Mouse (Mus musculus) heart, embryonic 13.5 days (tissue): Measurements from ENCODE around the gene Olfr30. TPM values are rescaled to one million over a fixed set of nuclear protein-coding genes. Genes with fewer than 3 reads are reported as not detected.
"Not testable (repeated sequence)": the region's sequence is repeated elsewhere in the genome, so short reads cannot be mapped to it uniquely, and the experiment has no call there.

Experiments
- ATAC-seq: fragments of 200-750 bp; cut with Nextera tagmentation; 2 replicates; pipeline ENCODE4 v1.8.0; 2017; ENCODE audit warnings: moderate TSS enrichment; ENCODE audit not compliant: insufficient number of reproducible peaks, low FRiP score, low TSS enrichment; ENCODE audit errors: extremely low read depth
- H3K27ac ChIP-seq: fragments of 300-500 bp; sonication (generic); replicated peaks from 2 replicates; pipeline ENCODE4 v1.5.1; 2015; ENCODE audit warnings: moderate library complexity, mild to moderate bottlenecking, inconsistent platforms
- H3K27me3 ChIP-seq: fragments of 300-500 bp; sonication (generic); replicated peaks from 2 replicates; pipeline ENCODE4 v1.6.1; 2015; ENCODE audit warnings: mild to moderate bottlenecking, inconsistent platforms
- H3K36me3 ChIP-seq: fragments of 300-500 bp; sonication (generic); 2 replicates; pipeline ENCODE4 v1.6.1; 2015; ENCODE audit warnings: mild to moderate bottlenecking, inconsistent platforms
- H3K4me1 ChIP-seq: fragments of 300-500 bp; sonication (generic); 2 replicates; pipeline ENCODE4 v1.6.1; 2015; ENCODE audit warnings: inconsistent platforms
- H3K4me2 ChIP-seq: fragments of 300-500 bp; sonication (generic); 2 replicates; pipeline ENCODE4 v1.6.1; 2015; ENCODE audit warnings: inconsistent platforms, mild to moderate bottlenecking, moderate library complexity
- H3K4me3 ChIP-seq: fragments of 300-500 bp; sonication (generic); 2 replicates; pipeline ENCODE4 v1.5.1; 2015; ENCODE audit warnings: moderate library complexity, mild to moderate bottlenecking, inconsistent platforms
- H3K9ac ChIP-seq: fragments of 300-500 bp; sonication (generic); 2 replicates; pipeline ENCODE4 v1.6.1; 2015; ENCODE audit warnings: inconsistent platforms, mild to moderate bottlenecking, moderate library complexity
- H3K9me3 ChIP-seq: fragments of 300-500 bp; sonication (generic); 2 replicates; pipeline ENCODE4 v1.6.1; 2016; ENCODE audit warnings: inconsistent platforms
- WGBS: fragments of 180-500 bp; shearing (Covaris S2); methylation state at CpG from one replicate; pipeline ENCODE4 v1.1.7; 2015; ENCODE audit warnings: mixed read lengths; 5-methylcytosine and 5-hydroxymethylcytosine counted together
- polyA plus RNA-seq: library from polyadenylated mRNA; unstranded; fragments of >200 nt; fragmentation: Nextera tagmentation; extraction: Ambion mirVana; gene quantifications from 2 replicates; pipeline ENCODE4 v1.2.1, GENCODE M21; 2015

The Olfr30 gene
- polyA plus RNA-seq = not detected in 2 replicates

- H3K27ac ChIP-seq = no peak within 1 kb of the TSS
- no peaks in the 10 kb centered on the region for H3K9me3 ChIP-seq
- no peaks in the 10 kb centered on the region for H3K27me3 ChIP-seq
- no peak for ATAC-seq
- H3K9ac ChIP-seq = no peak within 1 kb of the TSS
- no peaks in the 10 kb centered on the region for H3K4me1 ChIP-seq
- no peak within 1 kb of the TSS for H3K4me3 ChIP-seq
- no peak within 1 kb of the TSS for H3K4me2 ChIP-seq
- no peaks in the 10 kb centered on the region for H3K36me3 ChIP-seq
These were observed at the start of gene Olfr30 for GRCm38 (mm10) chr11:58462170-58462569. TSS of gene Olfr30 (minus strand) at chr11:58462270.

GRCm38 (mm10) chr11:58509058-58509457, 47.0 kb upstream of the Olfr30 start:
- H3K36me3 ChIP-seq, H3K4me3 ChIP-seq, H3K27ac ChIP-seq, H3K4me2 ChIP-seq, ATAC-seq, H3K4me1 ChIP-seq, H3K9ac ChIP-seq, H3K27me3 ChIP-seq, H3K9me3 ChIP-seq: not testable (repeated sequence)
- 77% methylated on average over 19 of the region's 19 CpGs for WGBS

- ATAC-seq, H3K4me2 ChIP-seq, H3K9ac ChIP-seq, H3K36me3 ChIP-seq, H3K4me3 ChIP-seq, H3K27ac ChIP-seq, H3K9me3 ChIP-seq, H3K4me1 ChIP-seq, H3K27me3 ChIP-seq: not testable (repeated sequence)
These were observed 40.4 kb upstream of the Olfr30 start, which contains the start of gene Olfr331 for GRCm38 (mm10) chr11:58502472-58502871. TSS of gene Olfr331 (minus strand) at chr11:58502572.

- Histone ChIP-seq H3K9ac (no peak overlapping the region), H3K9me3 (no peaks in the 10 kb centered on the region), H3K36me3 (no peaks in the 10 kb centered on the region), H3K4me3 (no peak overlapping the region), H3K4me2 (no peak overlapping the region), H3K4me1 (no peaks in the 10 kb centered on the region), H3K27me3 (no peaks in the 10 kb centered on the region), H3K27ac (no peak overlapping the region)
- 48% methylated on average over 3 of the region's 3 CpGs for WGBS
- ATAC-seq = no peak
These were observed 37.2 kb upstream of the Olfr30 start for GRCm38 (mm10) chr11:58499290-58499689.

- ATAC-seq = no peak
- Histone ChIP-seq H3K27ac (no peak overlapping the region), H3K9ac (no peak overlapping the region), H3K4me3 (no peak overlapping the region), H3K27me3 (no peaks in the 10 kb centered on the region), H3K36me3 (no peaks in the 10 kb centered on the region), H3K9me3 (no peaks in the 10 kb centered on the region), H3K4me1 (no peaks in the 10 kb centered on the region), H3K4me2 (no peak overlapping the region)
- 70% methylated on average over 9 of the region's 9 CpGs for WGBS
These were observed 36.7 kb upstream of the Olfr30 start for GRCm38 (mm10) chr11:58498761-58499160.

GRCm38 (mm10) chr11:58492455-58492854, 30.4 kb upstream of the Olfr30 start, which contains the start of gene Olfr332:
TSS of gene Olfr332 (minus strand) at chr11:58492555.
- no peak within 1 kb of the TSS for H3K4me2 ChIP-seq
- no peaks in the 10 kb centered on the region for H3K9me3 ChIP-seq
- no peak within 1 kb of the TSS for H3K9ac ChIP-seq
- H3K27me3 ChIP-seq = no peaks in the 10 kb centered on the region
- no peak within 1 kb of the TSS for H3K27ac ChIP-seq
- no peaks in the 10 kb centered on the region for H3K36me3 ChIP-seq
- 79% methylated on average over 2 of the region's 2 CpGs for WGBS
- no peaks in the 10 kb centered on the region for H3K4me1 ChIP-seq
- no peak within 1 kb of the TSS for H3K4me3 ChIP-seq
- ATAC-seq = no peak

GRCm38 (mm10) chr11:58453592-58453991, 8.5 kb downstream of the Olfr30 start:
- H3K27me3 ChIP-seq = no peaks in the 10 kb centered on the region
- H3K9ac ChIP-seq = no peak overlapping the region
- WGBS = 51% methylated on average over 4 of the region's 4 CpGs
- peaks cover 2% of the 10 kb centered on the region; the same call in 1 of the 2 replicates for H3K9me3 ChIP-seq
- H3K4me2 ChIP-seq = no peak overlapping the region
- no peak; the same call in 1 of the 2 replicates for ATAC-seq
- no peak overlapping the region for H3K4me3 ChIP-seq
- H3K4me1 ChIP-seq = no peaks in the 10 kb centered on the region
- H3K27ac ChIP-seq = no peak overlapping the region
- H3K36me3 ChIP-seq = no peaks in the 10 kb centered on the region

- Histone ChIP-seq H3K4me3 (no peak within 1 kb of the TSS), H3K27me3 (no peaks in the 10 kb centered on the region), H3K27ac (no peak within 1 kb of the TSS), H3K4me1 (no peaks in the 10 kb centered on the region), H3K9me3 (peaks cover 8% of the 10 kb centered on the region; the same call in 1 of the 2 replicates), H3K9ac (no peak within 1 kb of the TSS), H3K36me3 (no peaks in the 10 kb centered on the region), H3K4me2 (no peak within 1 kb of the TSS)
- WGBS = 85% methylated on average over 9 of the region's 9 CpGs
- no peak for ATAC-seq
These were observed 9.3 kb downstream of the Olfr30 start, which contains the start of gene Lypd9 for GRCm38 (mm10) chr11:58452759-58453158. TSS of gene Lypd9 (minus strand) at chr11:58452923.

- no peak for ATAC-seq
- no peaks in the 10 kb centered on the region for H3K4me1 ChIP-seq
- 53% methylated on average over 5 of the region's 5 CpGs for WGBS
- no peak overlapping the region for H3K4me2 ChIP-seq
- H3K27me3 ChIP-seq = 0 out of 2 replicates have a peak, but pooled peaks cover 2% of the 10 kb centered on the region
- H3K4me3 ChIP-seq = no peak overlapping the region
- H3K9ac ChIP-seq = no peak overlapping the region
- H3K27ac ChIP-seq = no peak overlapping the region
- no peaks in the 10 kb centered on the region for H3K36me3 ChIP-seq
- no peaks in the 10 kb centered on the region for H3K9me3 ChIP-seq
These were observed 24.2 kb downstream of the Olfr30 start for GRCm38 (mm10) chr11:58437866-58438265.

GRCm38 (mm10) chr11:58432259-58432658, 29.8 kb downstream of the Olfr30 start, which contains the start of gene Gm12253:
TSS of gene Gm12253 (plus strand) at chr11:58432559.
- H3K4me1 ChIP-seq = no peaks in the 10 kb centered on the region
- H3K27me3 ChIP-seq = peaks cover 2% of the 10 kb centered on the region; the same call in 1 of the 2 replicates
- WGBS = 62% methylated on average over 3 of the region's 3 CpGs

GRCm38 (mm10) chr11:58420815-58421214, 41.3 kb downstream of the Olfr30 start, which contains the start of gene 1810065E05Rik:
TSS of gene 1810065E05Rik (plus strand) at chr11:58421111.
- H3K27ac ChIP-seq = no peak within 1 kb of the TSS
- no peak within 1 kb of the TSS for H3K4me2 ChIP-seq
- H3K9me3 ChIP-seq = no peaks in the 10 kb centered on the region
- peaks cover 13% of the 10 kb centered on the region for H3K4me1 ChIP-seq
- H3K36me3 ChIP-seq = no peaks in the 10 kb centered on the region
- H3K9ac ChIP-seq = no peak within 1 kb of the TSS
- WGBS = 55% methylated on average over 1 of the region's 1 CpGs
- H3K4me3 ChIP-seq = no peak within 1 kb of the TSS
- ATAC-seq = no peak
- H3K27me3 ChIP-seq = no peaks in the 10 kb centered on the region

More at GRCm38 (mm10) chr11:58432259-58432658, 29.8 kb downstream of the Olfr30 start, which contains the start of gene Gm12253:
- no peaks in the 10 kb centered on the region for H3K36me3 ChIP-seq
- no peak within 1 kb of the TSS for H3K27ac ChIP-seq
- no peaks in the 10 kb centered on the region for H3K9me3 ChIP-seq
- H3K9ac ChIP-seq = no peak within 1 kb of the TSS
- no peak for ATAC-seq
- no peak within 1 kb of the TSS for H3K4me3 ChIP-seq
- H3K4me2 ChIP-seq = no peak within 1 kb of the TSS

- Histone ChIP-seq H3K27ac (no peak overlapping the region), H3K27me3 (no peaks in the 10 kb centered on the region), H3K4me2 (peak overlapping the region; percentile 21), H3K4me3 (no peak overlapping the region), H3K36me3 (no peaks in the 10 kb centered on the region), H3K9me3 (no peaks in the 10 kb centered on the region), H3K9ac (no peak overlapping the region), H3K4me1 (peaks cover 13% of the 10 kb centered on the region)
- 59% methylated on average over 3 of the region's 3 CpGs for WGBS
- ATAC-seq = no peak
These were observed 43.7 kb downstream of the Olfr30 start for GRCm38 (mm10) chr11:58418336-58418735.
